ENCODE assay signal across 35 mouse cellular contexts in the genomic region with DNA sequence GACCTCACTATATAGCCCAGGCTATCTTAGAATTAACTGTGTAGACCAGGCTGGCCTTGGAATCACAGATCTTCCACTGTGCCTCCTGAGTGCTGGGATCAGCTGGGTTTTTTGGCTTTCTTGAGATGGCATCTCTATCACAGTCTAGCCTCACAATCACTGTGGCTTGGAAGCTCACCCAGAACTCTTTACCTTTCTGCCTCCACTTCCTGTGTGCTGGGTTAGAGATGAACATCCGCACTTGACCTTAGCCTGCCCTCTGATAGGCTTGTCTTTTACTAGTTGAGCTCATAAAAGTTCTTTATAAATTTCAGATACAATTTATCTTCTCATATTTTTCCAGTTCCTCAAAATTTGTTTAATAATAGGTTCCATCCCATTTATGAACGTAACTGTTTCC. TPM values are rescaled to one million over a fixed set of nuclear protein-coding genes. Genes with fewer than 3 reads are reported as not detected.
DNase-seq lines count a peak whose midpoint lies in the region; ATAC-seq and TF ChIP-seq lines count a peak whose summit lies in the region.
"Had no signal": no experiment of that assay in that cellular context is flagged by ENCODE, and none has a peak within 500 bp of the region (broad histone marks: within the 10 kb centered on the region; RNA-seq: fewer than 3 reads in every experiment).

No protein-coding gene starts in this region.

- peak; percentile 65 for ATAC-seq in CD4-positive, CD25-positive, alpha-beta regulatory T cell, adult 4 months
- peak; percentile 60 for ATAC-seq in activated CD4-positive, CD25-positive, alpha-beta regulatory T cell, adult 4 months
- ATAC-seq: forebrain, embryonic 15.5 days; intestine, embryonic 15.5 days had no signal

- no peaks in the 10 kb centered on the region for H3K36me3 ChIP-seq in thymus, adult 2 months (ENCODE audit: control insufficient read depth, insufficient read depth, low read length)
- H3K36me3 ChIP-seq: embryonic facial prominence, embryonic 10.5 days; embryonic facial prominence, embryonic 13.5 days; forebrain, embryonic 12.5 days; forebrain, embryonic 15.5 days; hindbrain, embryonic 12.5 days; hindbrain, embryonic 15.5 days; intestine, embryonic 15.5 days had no signal

- H3K27me3 ChIP-seq in thymus, adult 2 months (ENCODE audit: control insufficient read depth, insufficient read depth, low read length) = no peaks in the 10 kb centered on the region
- H3K27me3 ChIP-seq: embryonic facial prominence, embryonic 13.5 days; forebrain, embryonic 12.5 days; forebrain, embryonic 15.5 days; hindbrain, embryonic 12.5 days; hindbrain, embryonic 15.5 days; intestine, embryonic 15.5 days had no signal

- no peak for TF ChIP-seq POLR2A in thymus, adult 2 months (IDR thresholded peaks at IDR 0.05; ENCODE audit: control insufficient read depth, extremely low read depth, insufficient read depth, low read length, poor library complexity)

- peak overlapping the region; percentile 51; the same call in 1 of the 2 replicates for H3K27ac ChIP-seq in thymus, adult 2 months (ENCODE audit: control insufficient read depth, insufficient read depth, low read length)
- H3K27ac ChIP-seq: embryonic facial prominence, embryonic 10.5 days; embryonic facial prominence, embryonic 13.5 days; forebrain, embryonic 12.5 days; forebrain, embryonic 15.5 days; hindbrain, embryonic 12.5 days; hindbrain, embryonic 15.5 days; intestine, embryonic 15.5 days had no signal

- DNase-seq in thymus, adult 2 months = no peak
- DNase-seq in thymus, postnatal 10 days (ENCODE audit: low spot score in 2 of 2) = no peak
- DNase-seq in naive thymus-derived CD4-positive, alpha-beta T cell, adult 2 months (ENCODE audit: low read depth) = peak; percentile 54
- DNase-seq in frontal cortex, postnatal 25 days (ENCODE audit: low spot score in 2 of 2) = no peak
- DNase-seq in layer of hippocampus, postnatal 25 days (ENCODE audit: extremely low spot score in 1 of 2, low spot score in 1 of 2) = no peak
- no peak for DNase-seq in kidney, postnatal 36 days
- DNase-seq: adrenal gland, adult 8-10 months; adrenal gland, postnatal 25 days; cerebellum, adult 11-12 months; cerebellum, adult 8-10 months; cerebellum, postnatal 10 days; cerebellum, postnatal 36 days; embryo, embryonic 11 days; gastrocnemius, postnatal 10 days; heart, adult 11 months had no signal

- H3K4me1 ChIP-seq in thymus, adult 2 months (replicated peaks; ENCODE audit: control insufficient read depth, insufficient read depth, low read length) = peaks cover 54% of the 10 kb centered on the region

- no peak overlapping the region for H3K4me3 ChIP-seq in thymus, adult 2 months (ENCODE audit: control insufficient read depth, insufficient read depth, low read length)
- H3K4me3 ChIP-seq: embryonic facial prominence, embryonic 10.5 days; embryonic facial prominence, embryonic 13.5 days; erythroblast, embryonic 14.5 days; forebrain, embryonic 12.5 days; forebrain, embryonic 15.5 days; hindbrain, embryonic 12.5 days; hindbrain, embryonic 15.5 days; intestine, embryonic 15.5 days had no signal

- no peak for TF ChIP-seq CTCF in thymus, adult 2 months (IDR thresholded peaks at IDR 0.05; ENCODE audit: borderline replicate concordance, control insufficient read depth, extremely low read depth, insufficient read depth, low read length, poor library complexity)

- 45% methylated on average over 2 of the region's 2 CpGs for WGBS in thymus, adult 2 months

RNA-seq across cellular contexts. Expression of a gene that starts 10.7 kb away (rescaled TPM):
- 56.6 and 80.8 TPM in 2 replicates for polyA plus RNA-seq in thymus, adult 2 months (2012; rRNA removed)
- 100 to 1,000 TPM; 108 to 145 TPM for polyA plus RNA-seq in CD4-positive, CD25-positive, alpha-beta regulatory T cell, adult 4 months (2017; shearing (Covaris generic))
- 100 to 1,000 TPM; 134 to 172 TPM for polyA plus RNA-seq in activated CD4-positive, CD25-positive, alpha-beta regulatory T cell, adult 4 months (2017; shearing (Covaris generic))
- total RNA-seq in layer of hippocampus, postnatal 25 days (2021) = 100 to 1,000 TPM; 318 to 353 TPM

RNA-seq across cellular contexts. Expression of a gene that starts 30.0 kb away (rescaled TPM):
- polyA plus RNA-seq in thymus, adult 2 months (2012; rRNA removed) = 0.07 and 0.20 TPM in 2 replicates
- polyA plus RNA-seq in CD4-positive, CD25-positive, alpha-beta regulatory T cell, adult 4 months (2017; shearing (Covaris generic)) = not detected
- polyA plus RNA-seq in activated CD4-positive, CD25-positive, alpha-beta regulatory T cell, adult 4 months (2017; shearing (Covaris generic)) = not detected
- not detected for total RNA-seq in layer of hippocampus, postnatal 25 days (2021)
- total RNA-seq: adrenal gland, adult 8-10 months; adrenal gland, postnatal 25 days; gastrocnemius, adult 18-20 months; gastrocnemius, postnatal 10 days; gastrocnemius, postnatal 4 days; heart, adult 8-10 months; heart, postnatal 25 days; hematopoietic stem cell, adult 5-6 weeks had no signal
- polyA plus RNA-seq: brain, embryonic 14.5 days; C2C12; cortical plate, adult 2 months; embryonic facial prominence, embryonic 13.5 days; erythroblast, embryonic 14.5 days; forebrain, embryonic 12.5 days; forebrain, embryonic 15.5 days; heart, embryonic 14.5 days; heart, postnatal 0 days; hindbrain, embryonic 15.5 days had no signal

RNA-seq across cellular contexts. Expression of a gene that starts 36.5 kb away (rescaled TPM):
- polyA plus RNA-seq in thymus, adult 2 months (2012; rRNA removed) = 5.7 and 6.5 TPM in 2 replicates
- 1 to 10 TPM; 9.5 to 9.9 TPM for polyA plus RNA-seq in CD4-positive, CD25-positive, alpha-beta regulatory T cell, adult 4 months (2017; shearing (Covaris generic))
- 1 to 10 TPM; 6.9 to 8.3 TPM for polyA plus RNA-seq in activated CD4-positive, CD25-positive, alpha-beta regulatory T cell, adult 4 months (2017; shearing (Covaris generic))
- total RNA-seq in layer of hippocampus, postnatal 25 days (2021) = 1 to 10 TPM; 1.3 to 1.4 TPM
